Mouse (Mus musculus): ENCODE results near the gene Gm13420. TPM values are rescaled to one million over a fixed set of nuclear protein-coding genes. Genes with fewer than 3 reads are reported as not detected.
"Not testable (repeated sequence)": the region's sequence is repeated elsewhere in the genome, so short reads cannot be mapped to it uniquely, and the experiment has no call there.

Gene Gm13420
- total RNA-seq, 2 experiments from 2014 or later: 1.9 to 2.2 TPM

DNA sequence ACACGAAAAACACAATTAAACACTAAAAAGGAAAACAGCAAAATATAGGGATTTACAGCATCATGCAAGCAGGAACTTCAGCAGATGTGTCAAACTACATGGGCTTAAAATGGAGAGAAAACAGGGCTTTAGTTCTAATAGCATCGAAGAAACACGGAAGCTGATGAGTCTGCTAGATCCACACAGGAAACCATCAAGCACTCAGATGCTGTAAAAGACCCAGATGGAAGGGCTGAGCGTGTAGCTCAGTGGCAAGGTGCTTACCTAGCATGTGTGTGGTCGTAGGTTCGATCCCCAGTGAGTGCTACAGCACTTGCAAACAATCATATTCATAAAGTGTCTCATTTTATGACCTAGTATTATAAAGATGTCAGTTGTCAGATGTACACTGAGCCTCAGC, 10.3 kb downstream of the Gm13420 start:
- intact Hi-C loops (cut with DNase I): no loop called here
- no peak for DNase-seq (ENCODE audit: low spot score in 2 of 2)

- peak; percentile 37 to 44 for DNase-seq (ENCODE audit: low spot score in 2 of 2)
- intact Hi-C loops (cut with DNase I): no loop called here
Measured at GRCm38 (mm10) chr2:29739368-29739767, 12.1 kb downstream of the Gm13420 start.

- intact Hi-C loops (cut with DNase I): no loop called here
- no peak for DNase-seq (ENCODE audit: low spot score in 2 of 2)
Measured at GRCm38 (mm10) chr2:29738799-29739198, 12.7 kb downstream of the Gm13420 start.

- no peak for DNase-seq (ENCODE audit: low spot score in 2 of 2)
- intact Hi-C loops (cut with DNase I): no loop called here
Measured at GRCm38 (mm10) chr2:29737209-29737925, 14.1 kb downstream of the Gm13420 start.

- DNase-seq (ENCODE audit: low spot score in 2 of 2): no peak
- intact Hi-C loops (cut with DNase I): no loop called here
Measured at GRCm38 (mm10) chr2:29735708-29736107, 15.8 kb downstream of the Gm13420 start.

GRCm38 (mm10) chr2:29733348-29733747, 18.1 kb downstream of the Gm13420 start:
- intact Hi-C loops (cut with DNase I): no loop called here
- DNase-seq (ENCODE audit: low spot score in 2 of 2): no peak

- no peak for DNase-seq (ENCODE audit: low spot score in 2 of 2)
- intact Hi-C loops (cut with DNase I): no loop called here
Measured at GRCm38 (mm10) chr2:29732559-29732958, 18.9 kb downstream of the Gm13420 start.

DNA sequence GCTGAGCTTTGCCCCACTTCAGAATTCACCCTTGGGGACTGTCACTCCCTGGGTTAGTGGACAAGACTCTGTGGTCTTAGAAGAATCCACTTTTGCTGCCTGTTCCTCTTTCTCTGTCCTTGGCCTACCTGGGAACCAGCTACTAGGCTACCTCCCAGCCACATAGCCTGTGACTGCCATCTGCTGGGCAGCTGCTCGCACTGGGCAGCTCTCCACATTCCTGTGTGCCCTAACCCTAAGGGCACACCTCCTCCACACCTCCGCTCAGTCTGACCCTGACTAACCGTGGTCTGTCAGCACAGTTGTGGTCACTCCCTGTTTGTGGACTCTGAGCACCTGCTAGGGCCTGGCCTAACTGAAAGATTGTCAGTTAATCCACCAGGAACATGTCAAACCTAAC, 19.9 kb downstream of the Gm13420 start:
- no peak for DNase-seq (ENCODE audit: low spot score in 2 of 2)
- intact Hi-C loops (cut with DNase I): no loop called here

GRCm38 (mm10) chr2:29729500-29729899, 22.0 kb downstream of the Gm13420 start:
- no peak for DNase-seq (ENCODE audit: low spot score in 2 of 2)
- intact Hi-C loops (cut with DNase I): loop anchor here (5.0 kb wide), 1 partner anchor 112 kb away; the partner anchor contains the start of gene Rapgef1

DNA sequence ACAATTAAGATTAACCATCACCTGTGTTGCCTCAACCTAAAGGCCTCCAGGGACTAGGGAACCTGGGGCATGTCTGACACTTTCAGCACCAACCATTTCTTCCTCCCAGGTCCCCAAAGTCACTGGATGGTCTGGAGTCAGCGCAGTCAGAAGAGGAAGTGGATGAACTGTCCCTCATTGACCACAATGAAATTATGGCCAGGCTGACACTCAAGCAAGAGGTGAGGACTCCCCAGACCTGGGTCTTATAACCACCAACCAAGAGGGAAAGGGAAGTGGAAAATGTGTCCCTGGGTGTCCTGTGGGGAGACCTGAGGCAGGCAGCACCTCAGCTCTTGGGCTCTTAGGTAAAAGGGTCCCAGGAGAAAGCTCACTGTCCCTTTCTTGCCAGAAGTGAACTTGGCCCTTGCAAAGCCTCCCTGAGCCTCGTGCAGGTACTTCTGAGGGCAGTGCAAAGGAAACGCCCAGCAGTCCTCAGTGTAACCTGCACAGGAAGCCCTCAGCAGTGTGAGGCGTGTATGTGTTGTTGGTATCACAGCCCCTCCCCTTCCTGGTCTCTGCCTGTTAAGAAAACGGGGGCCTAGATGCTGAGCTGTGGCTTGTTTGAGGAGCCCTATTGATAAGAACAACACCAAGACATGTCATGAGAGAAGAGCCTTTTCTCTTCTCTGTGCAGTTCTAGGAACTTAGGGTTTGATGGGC, 26.7 kb downstream of the Gm13420 start:
- no peak for DNase-seq (ENCODE audit: low spot score in 2 of 2)
- intact Hi-C loops (cut with DNase I): loop anchor here (5.0 kb wide), 1 partner anchor 108 kb away; the partner anchor contains the start of gene Rapgef1

DNA sequence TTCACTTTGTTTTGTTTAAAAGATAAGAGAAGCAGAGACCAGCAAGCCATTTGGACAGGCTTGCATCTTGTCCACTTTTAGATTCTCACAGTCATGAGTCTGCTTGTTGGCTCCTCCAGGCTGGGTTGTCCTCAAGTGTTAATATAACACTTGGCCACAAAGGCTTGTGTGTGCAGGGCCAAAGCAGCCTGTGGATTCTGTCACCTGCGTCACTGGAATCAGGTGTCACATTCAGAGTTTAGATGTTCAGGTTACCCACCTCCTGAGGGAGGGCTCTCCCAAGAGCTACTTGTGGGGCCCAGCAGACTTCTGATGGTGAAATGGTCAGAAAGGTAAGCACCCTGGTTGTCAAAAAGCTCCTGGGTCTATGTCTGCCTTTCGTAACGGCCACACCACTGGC, 28.4 kb downstream of the Gm13420 start:
- DNase-seq (ENCODE audit: low spot score in 2 of 2): no peak
- intact Hi-C loops (cut with DNase I): no loop called here

- DNase-seq (ENCODE audit: low spot score in 2 of 2): no peak
- intact Hi-C loops (cut with DNase I): no loop called here
Measured at GRCm38 (mm10) chr2:29718581-29718980, 32.9 kb downstream of the Gm13420 start.

GRCm38 (mm10) chr2:29716691-29717090, 34.8 kb downstream of the Gm13420 start:
- intact Hi-C loops (cut with DNase I): no loop called here
- DNase-seq (ENCODE audit: low spot score in 2 of 2): peak; percentile 37 to 63

GRCm38 (mm10) chr2:29716143-29716542, 35.3 kb downstream of the Gm13420 start:
- DNase-seq (ENCODE audit: low spot score in 2 of 2): no peak

DNA sequence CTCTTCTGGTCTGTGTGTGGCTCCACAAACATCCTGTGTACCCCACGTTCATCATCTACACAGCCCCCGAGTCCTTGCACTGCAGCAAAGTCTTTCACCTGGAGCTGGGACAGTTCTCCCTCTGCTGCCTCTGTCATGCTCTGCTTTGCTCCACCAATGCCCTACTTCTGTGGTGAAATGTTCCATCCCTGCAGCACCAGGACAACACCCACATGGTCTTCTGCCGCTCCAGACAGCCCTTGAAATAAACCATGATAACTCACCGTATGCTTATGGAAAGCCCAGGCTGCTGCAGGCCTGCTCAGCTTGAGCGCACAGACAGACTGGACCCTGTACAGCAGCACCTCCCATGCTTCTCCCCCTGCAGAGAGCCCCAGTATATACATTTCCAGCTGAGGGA, 37.4 kb downstream of the Gm13420 start:
- intact Hi-C loops (cut with DNase I): loop anchor here (2.0 kb wide), 1 partner anchor 67 kb away; no protein-coding TSS in a partner anchor
- peak; percentile 27 to 87 for DNase-seq (ENCODE audit: low spot score in 2 of 2)

More at GRCm38 (mm10) chr2:29716143-29716542, 35.3 kb downstream of the Gm13420 start:
- intact Hi-C loops (cut with DNase I): no loop called here

DNA sequence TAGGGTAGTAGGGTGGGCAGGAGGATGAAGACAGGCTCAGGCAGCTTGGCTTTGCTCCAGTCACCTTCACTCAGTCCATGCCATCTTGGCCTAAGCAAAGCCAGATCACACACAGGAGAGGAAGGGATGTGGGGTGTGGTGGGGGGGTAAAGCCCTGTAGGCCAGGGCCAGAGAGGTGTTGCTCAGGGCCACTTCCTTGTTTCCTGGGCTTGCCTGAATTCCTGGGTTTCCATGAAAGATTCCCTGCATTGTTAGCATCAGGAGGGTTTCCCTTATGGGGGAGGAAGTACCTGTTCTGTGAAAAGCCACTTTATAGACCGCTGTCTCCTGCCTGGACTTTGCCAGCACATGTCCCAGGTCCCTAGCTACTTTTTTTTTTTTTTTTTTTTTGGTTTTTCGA, 38.0 kb downstream of the Gm13420 start:
- no peak for DNase-seq (ENCODE audit: low spot score in 2 of 2)
- intact Hi-C loops (cut with DNase I): no loop called here

- intact Hi-C loops (cut with DNase I): no loop called here
- DNase-seq (ENCODE audit: low spot score in 2 of 2): no peak
Measured at GRCm38 (mm10) chr2:29711877-29712276, 39.6 kb downstream of the Gm13420 start.

GRCm38 (mm10) chr2:29711038-29711437, 40.4 kb downstream of the Gm13420 start:
- intact Hi-C loops (cut with DNase I): no loop called here
- DNase-seq (ENCODE audit: low spot score in 2 of 2): no peak

GRCm38 (mm10) chr2:29708209-29708608, 43.3 kb downstream of the Gm13420 start:
- intact Hi-C loops (cut with DNase I); DNase-seq (ENCODE audit: low spot score in 2 of 2): not testable (repeated sequence)

DNA sequence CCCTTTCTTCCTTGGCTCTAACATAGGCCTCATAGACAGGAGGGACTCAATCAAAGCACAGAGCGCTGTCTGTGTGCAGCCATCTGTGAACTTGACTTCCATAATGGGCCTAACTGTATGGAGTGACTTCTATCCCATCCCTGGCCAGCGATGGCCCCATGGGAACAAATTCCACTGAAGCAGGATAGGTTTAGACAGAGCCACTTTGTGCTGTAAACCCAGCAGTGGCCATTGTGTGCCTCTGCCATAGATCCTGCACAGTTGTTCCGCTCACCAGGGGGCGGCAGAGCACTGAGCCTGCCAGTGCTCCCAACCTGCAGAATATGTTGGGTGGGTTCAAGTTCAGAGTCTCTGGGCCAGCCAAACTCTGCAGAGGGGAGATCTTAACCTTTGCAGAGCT, 43.8 kb downstream of the Gm13420 start:
- intact Hi-C loops (cut with DNase I): no loop called here
- peak in 1 of 2 experiments; percentile 38 for DNase-seq (ENCODE audit: low spot score in 2 of 2)
